Mouse (Mus musculus) small intestine, adult 2 months (tissue): ENCODE measurements around the gene Gm43191.

Source experiments
- CTCF ChIP-seq: fragments of 200-500 bp; IDR thresholded peaks from 2 replicates; pipeline ENCODE4 v1.5.1; 2012; ENCODE audit warnings: low read depth, mild to moderate bottlenecking, control low read depth, inconsistent platforms, low read length, moderate library complexity, mixed read lengths; ENCODE audit not compliant: insufficient replicate concordance, insufficient read length; ENCODE audit errors: extremely low read depth
- POLR2A ChIP-seq: fragments of 200-500 bp; IDR thresholded peaks from 2 replicates; pipeline ENCODE4 v1.6.1; 2012; ENCODE audit warnings: low read depth, mild to moderate bottlenecking, control low read depth, inconsistent platforms, low read length, moderate library complexity

DNA sequence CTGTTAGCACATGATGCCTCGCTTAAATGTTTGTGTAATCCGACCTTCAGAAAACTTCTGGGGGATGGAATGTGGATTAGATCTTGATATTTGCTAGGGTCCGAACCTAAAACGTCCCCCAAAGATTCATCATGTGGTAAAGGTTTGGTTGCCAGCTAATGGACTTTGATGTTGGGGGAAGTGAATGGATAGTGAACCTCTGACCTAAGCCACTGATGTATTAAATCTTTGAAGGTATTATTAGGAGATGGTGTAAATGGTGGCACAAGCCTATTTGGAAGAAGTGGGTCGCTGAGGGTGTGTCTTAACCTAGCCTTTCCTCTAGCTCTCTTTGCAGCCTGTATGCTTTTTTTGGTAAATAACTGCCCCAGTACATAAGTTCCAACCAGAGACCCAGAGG lies 32.0 kb upstream of the Gm43191 start:
- no peak for TF ChIP-seq CTCF
- TF ChIP-seq POLR2A: no peak
